ENCODE assay signal across 16 mouse cellular contexts in the genomic region with DNA sequence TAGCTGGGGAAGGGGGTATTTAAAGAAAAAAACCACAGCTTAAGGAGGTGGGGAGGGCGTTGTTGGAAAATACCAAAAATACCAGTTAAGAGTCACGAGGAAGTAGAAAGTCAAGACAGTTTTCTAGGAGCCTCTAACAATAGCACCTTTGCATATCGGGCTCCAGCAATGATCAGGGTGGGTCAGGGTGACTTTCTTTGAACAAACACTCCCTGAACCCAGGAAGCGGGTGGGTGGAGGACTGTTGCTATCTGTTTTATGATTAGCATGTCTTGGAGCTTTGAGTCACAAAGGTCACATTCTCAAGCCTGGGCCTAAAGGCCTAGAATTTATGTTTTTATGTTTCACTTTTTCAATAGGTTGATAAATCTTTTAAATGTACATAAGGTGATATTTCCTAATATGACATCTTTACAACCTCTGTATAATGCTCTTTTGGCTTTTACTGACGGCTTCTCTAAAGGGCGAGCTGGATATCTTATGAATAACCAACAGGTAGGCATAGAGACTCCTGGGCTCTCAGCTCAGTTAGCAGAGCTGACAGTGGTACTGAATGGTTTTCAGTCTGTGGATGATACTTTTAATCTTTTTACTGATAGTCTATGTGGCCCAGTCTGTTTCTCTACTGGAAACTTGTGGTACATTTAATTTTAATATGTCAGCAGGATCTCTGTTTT.
"Had no signal": no experiment of that assay in that cellular context is flagged by ENCODE, and none has a peak within 500 bp of the region (broad histone marks: within the 10 kb centered on the region; RNA-seq: fewer than 3 reads in every experiment).

No protein-coding gene starts in this region.

- H3K36me3 ChIP-seq: lung, embryonic 15.5 days; midbrain, embryonic 12.5 days; neural tube, embryonic 12.5 days had no signal

- ATAC-seq: liver, postnatal 0 days; lung, postnatal 0 days had no signal

- H3K4me2 ChIP-seq: lung, embryonic 15.5 days; midbrain, embryonic 12.5 days; neural tube, embryonic 12.5 days had no signal

- DNase-seq: liver, postnatal 0 days; lung, adult 2 months; lung, postnatal 14 days; lung, postnatal 36 days; midbrain, embryonic 14.5 days; right cerebral cortex, postnatal 14 days; spleen, adult 18-20 months; thymus, adult 18-20 months; thymus, postnatal 14 days; thymus, postnatal 4 days had no signal

- H3K4me3 ChIP-seq: lung, embryonic 15.5 days; megakaryocyte, embryonic 14.5 days; midbrain, embryonic 12.5 days; neural tube, embryonic 12.5 days had no signal

- H3K4me1 ChIP-seq: megakaryocyte, embryonic 14.5 days; neural tube, embryonic 12.5 days had no signal

- H3K9me3 ChIP-seq: lung, embryonic 15.5 days; midbrain, embryonic 12.5 days; neural tube, embryonic 12.5 days had no signal

- H3K9ac ChIP-seq: liver, postnatal 0 days; lung, embryonic 15.5 days; midbrain, embryonic 12.5 days; neural tube, embryonic 12.5 days had no signal

- H3K27me3 ChIP-seq: lung, embryonic 15.5 days; megakaryocyte, embryonic 14.5 days; midbrain, embryonic 12.5 days; neural tube, embryonic 12.5 days had no signal

- H3K27ac ChIP-seq: lung, embryonic 15.5 days; macrophage; midbrain, embryonic 12.5 days; neural tube, embryonic 12.5 days had no signal
